Mouse (Mus musculus): Measurements from ENCODE around the gene Tatdn2.
A peak's percentile ranks its signal among the peaks of the same experiment; 100 is the strongest.

Tatdn2 gene

GRCm38 (mm10) chr6:113714797-113715196 lies 17.9 kb downstream of the Tatdn2 start:
- no peak for DNase-seq

GRCm38 (mm10) chr6:113717541-113717940 lies 20.7 kb downstream of the Tatdn2 start:
- DNase-seq: peak in 1 of 2 experiments; percentile 17

- no peak for DNase-seq
These were observed 23.0 kb downstream of the Tatdn2 start, which contains the start of gene Ghrl for GRCm38 (mm10) chr6:113719878-113720277. Gene Ghrl, minus strand, starts transcription at chr6:113719880.

GRCm38 (mm10) chr6:113721061-113721460 lies 24.2 kb downstream of the Tatdn2 start:
- no peak for DNase-seq

GRCm38 (mm10) chr6:113728181-113728580 lies 31.3 kb downstream of the Tatdn2 start:
- peak in 1 of 2 experiments; percentile 14 for DNase-seq

GRCm38 (mm10) chr6:113731296-113731695 lies 34.4 kb downstream of the Tatdn2 start:
- DNase-seq: no peak

GRCm38 (mm10) chr6:113737318-113738046 lies 40.6 kb downstream of the Tatdn2 start:
- peak in 1 of 2 experiments; percentile 16 for DNase-seq

GRCm38 (mm10) chr6:113740236-113741217 lies 43.7 kb downstream of the Tatdn2 start, which contains the start of gene Sec13:
Gene Sec13, minus strand, starts transcription at chr6:113740743.
- DNase-seq: peak; percentile 90 to 93

GRCm38 (mm10) chr6:113741425-113741824 lies 44.6 kb downstream of the Tatdn2 start:
- peak in 1 of 2 experiments; percentile 19 for DNase-seq

- DNase-seq: no peak
These were observed 45.5 kb downstream of the Tatdn2 start for GRCm38 (mm10) chr6:113742321-113742720.

GRCm38 (mm10) chr6:113743111-113743510 lies 46.3 kb downstream of the Tatdn2 start:
- no peak for DNase-seq

- DNase-seq: no peak
These were observed 48.3 kb downstream of the Tatdn2 start for GRCm38 (mm10) chr6:113745117-113745516.

GRCm38 (mm10) chr6:113747284-113747683 lies 50.4 kb downstream of the Tatdn2 start:
- DNase-seq: no peak

- peak in 1 of 2 experiments; percentile 22 for DNase-seq
These were observed 51.5 kb downstream of the Tatdn2 start for GRCm38 (mm10) chr6:113748351-113748750.

GRCm38 (mm10) chr6:113749119-113749685 lies 52.4 kb downstream of the Tatdn2 start:
- peak in 1 of 2 experiments; percentile 23 for DNase-seq
